Mouse (Mus musculus) gastrocnemius, adult 2 months (tissue): ENCODE data around the gene Prickle1. TPM values are rescaled to one million over a fixed set of nuclear protein-coding genes. Genes with fewer than 3 reads are reported as not detected.
A peak's percentile ranks its signal among the peaks of the same experiment; 100 is the strongest.

Experiments
- DNase-seq: peaks from one replicate; pipeline ENCODE4 v3.0.0; 2022
- H3K27ac ChIP-seq: fragments of 200-600 bp; 2 replicates; pipeline ENCODE4 v1.8.1; 2022; ENCODE audit warnings: mild to moderate bottlenecking
- H3K4me3 ChIP-seq: fragments of 200-600 bp; 2 replicates; pipeline ENCODE4 v1.8.1; 2022; ENCODE audit warnings: mild to moderate bottlenecking, moderate library complexity
- CTCF ChIP-seq: fragments of 200-600 bp; IDR thresholded peaks from 2 replicates; pipeline ENCODE4 v1.8.1; 2022; ENCODE audit warnings: antibody characterized with exemption, mild to moderate bottlenecking, moderate library complexity
- intact Hi-C: fragments of 180-260 bp; cut with DNase I; formaldehyde crosslinking; loops from one replicate; pipeline ENCODE4 v1.15.1; 2025
- total RNA-seq, 2 experiments: library from RNA; stranded (reverse); gene quantifications; 2 replicates each; pipeline ENCODE4 v1.2.3; 2021

Prickle1 gene
- total RNA-seq, 2 experiments from 2014 or later: 2.9 to 4.8 TPM

DNA sequence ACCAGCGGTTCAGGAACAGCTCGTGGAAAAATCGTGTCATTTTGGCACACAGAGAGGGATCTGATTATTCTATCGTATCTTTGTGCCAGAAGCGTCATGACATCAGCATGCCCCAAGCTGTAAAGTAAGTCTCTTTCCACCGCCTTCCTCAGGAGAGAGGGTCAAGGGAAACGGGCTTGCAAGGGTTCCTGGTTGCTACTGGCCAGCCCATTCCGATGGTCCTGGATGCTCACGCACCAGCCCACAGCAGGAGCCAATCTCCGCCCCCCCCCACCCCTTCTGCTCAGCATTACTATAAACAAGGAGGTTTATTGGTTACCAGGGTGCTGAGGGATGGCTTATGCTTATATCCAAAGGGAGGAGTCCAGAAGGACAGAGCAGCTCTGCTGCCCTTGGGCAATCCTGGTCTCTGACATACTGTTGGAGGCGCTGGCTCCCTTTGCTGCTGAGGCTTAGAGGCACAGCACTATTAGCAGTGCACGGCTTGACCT is 3.8 kb downstream of the Prickle1 start:
- Histone ChIP-seq H3K27ac (peak overlapping the region; percentile 48), H3K4me3 (peak overlapping the region; percentile 63)
- intact Hi-C loops: loop anchor here (10.0 kb wide), 1 partner anchor 923 kb away; no protein-coding TSS in a partner anchor
- peak; percentile 49 for DNase-seq
- TF ChIP-seq CTCF: peak; percentile 23; the same call in 1 of the 2 replicates

DNA sequence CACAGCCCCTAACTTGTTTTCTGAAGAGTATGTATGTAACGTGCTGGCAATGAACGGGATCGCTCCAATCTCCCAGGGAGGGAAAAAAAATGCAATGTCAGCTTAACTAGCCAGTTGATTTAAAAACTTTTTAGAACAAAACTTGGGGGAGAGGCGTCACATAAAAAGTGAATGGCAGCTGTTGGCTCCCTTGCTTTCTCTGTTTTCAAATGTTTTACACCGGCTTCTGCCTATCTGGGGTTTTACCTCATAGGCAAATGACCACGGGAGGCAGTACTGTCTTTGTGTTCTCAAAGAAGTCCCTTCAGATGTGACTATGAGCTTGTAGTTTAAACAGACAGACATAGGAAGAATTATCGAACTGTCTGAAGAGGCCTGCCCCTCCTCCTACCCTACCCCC is 4.3 kb downstream of the Prickle1 start:
- Histone ChIP-seq H3K27ac (peak overlapping the region; percentile 48), H3K4me3 (peak overlapping the region; percentile 63)
- TF ChIP-seq CTCF: peak; percentile 21; the same call in 1 of the 2 replicates
- intact Hi-C loops: loop anchor here (10.0 kb wide), 1 partner anchor 923 kb away; no protein-coding TSS in a partner anchor
- no peak for DNase-seq

DNA sequence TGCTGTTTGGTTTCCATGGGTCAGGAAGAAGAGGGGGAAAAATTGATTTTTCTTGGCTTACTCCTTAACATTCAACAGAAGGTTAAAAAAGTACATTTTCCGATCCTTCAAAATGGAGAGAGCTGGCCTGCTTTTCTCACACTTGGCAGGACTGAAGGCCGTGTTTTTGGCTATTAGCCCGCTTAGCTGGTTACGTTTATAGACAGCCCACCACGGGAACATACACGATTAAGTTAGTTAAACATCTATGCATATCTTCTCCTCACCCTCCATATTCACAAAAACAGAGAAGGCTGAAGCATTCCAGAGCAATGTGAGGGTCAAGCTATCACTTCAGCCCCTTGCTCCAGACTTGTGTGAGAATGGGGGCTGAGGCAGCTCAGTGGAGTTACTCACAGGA is 7.3 kb downstream of the Prickle1 start:
- intact Hi-C loops: no loop called here
- Histone ChIP-seq H3K4me3 (no peak overlapping the region), H3K27ac (no peak overlapping the region)
- TF ChIP-seq CTCF: no peak
- no peak for DNase-seq

DNA sequence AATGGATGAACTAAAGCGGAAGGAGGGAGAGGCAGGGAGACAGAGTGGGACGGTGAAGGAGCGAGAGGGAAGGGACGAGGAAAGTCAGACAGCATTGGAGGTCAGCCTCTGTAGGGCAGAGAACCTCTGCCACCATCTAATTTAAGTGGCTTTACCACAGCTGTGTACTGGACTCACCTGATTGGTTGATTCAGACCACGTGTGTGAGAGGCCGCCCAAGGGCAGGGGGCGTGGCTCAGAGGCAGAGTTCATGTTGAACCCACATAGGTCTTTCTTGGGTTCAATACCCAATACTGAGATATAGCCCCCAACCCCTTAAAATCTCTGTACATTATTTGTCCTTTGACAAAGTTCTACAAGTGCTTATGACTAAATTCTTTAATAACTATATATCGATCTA is 8.0 kb downstream of the Prickle1 start:
- TF ChIP-seq CTCF: no peak
- no peak overlapping the region for H3K4me3 ChIP-seq
- DNase-seq: no peak
- H3K27ac ChIP-seq: no peak overlapping the region
- intact Hi-C loops: no loop called here

DNA sequence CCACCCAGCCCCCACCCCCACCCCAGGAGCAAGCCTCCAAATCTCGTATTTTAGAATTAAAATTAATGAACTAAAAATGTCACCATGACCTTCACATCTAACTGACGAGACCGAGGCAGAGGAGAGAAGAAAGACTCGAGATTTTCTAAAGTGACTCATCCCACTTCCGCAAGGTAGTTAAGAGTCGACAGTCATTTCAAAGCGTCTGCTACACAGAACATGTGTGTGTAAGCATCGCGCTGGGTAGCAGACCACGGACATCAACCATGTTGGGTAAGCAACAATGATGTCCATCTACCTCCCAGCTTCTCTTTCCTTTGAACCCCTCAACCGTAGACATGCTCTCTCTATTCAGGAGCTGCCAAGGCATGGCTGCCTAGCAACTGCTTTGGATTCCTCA is 12.6 kb downstream of the Prickle1 start:
- TF ChIP-seq CTCF: no peak
- no peak overlapping the region for H3K4me3 ChIP-seq
- H3K27ac ChIP-seq: no peak overlapping the region
- intact Hi-C loops: no loop called here
- no peak for DNase-seq

DNA sequence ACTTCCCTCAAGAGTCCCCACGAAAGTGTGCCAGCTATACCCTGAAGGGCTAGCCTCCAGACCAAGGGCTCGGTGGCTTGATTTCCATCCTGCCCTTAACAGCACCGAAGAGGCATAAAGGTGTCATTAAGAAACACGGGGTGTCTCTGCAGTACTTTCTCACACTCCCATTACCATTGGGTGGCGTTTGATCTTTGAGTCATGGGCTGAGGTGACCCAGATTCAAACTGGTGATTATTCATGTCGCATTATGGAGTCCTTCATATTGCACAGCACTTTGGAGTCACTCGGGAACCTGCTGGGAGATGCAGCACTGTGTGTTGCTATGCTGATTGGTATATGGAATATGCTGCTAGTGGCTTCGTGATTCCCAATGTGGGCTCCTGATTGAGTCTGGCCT is 14.0 kb downstream of the Prickle1 start:
- intact Hi-C loops: no loop called here
- DNase-seq: no peak
- no peak overlapping the region for H3K27ac ChIP-seq
- no peak for TF ChIP-seq CTCF
- no peak overlapping the region for H3K4me3 ChIP-seq

DNA sequence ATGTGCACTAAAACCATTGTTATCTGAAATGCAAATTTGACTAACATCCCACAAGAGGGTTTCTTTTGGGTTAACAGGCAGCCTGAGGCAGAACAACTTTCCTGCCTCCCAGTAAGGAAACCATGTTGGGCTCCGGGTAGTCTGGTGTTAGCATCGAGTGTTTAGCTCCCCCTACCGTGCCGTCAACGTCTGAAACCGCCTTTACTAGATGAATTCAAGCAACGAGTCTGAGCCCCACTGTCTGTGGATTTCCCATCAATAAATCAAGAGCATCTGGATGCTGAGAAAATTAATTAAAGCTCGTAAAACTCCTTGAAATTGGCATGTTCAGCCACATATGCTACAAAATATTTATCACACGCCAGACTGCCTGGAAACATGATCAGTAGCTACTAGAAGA is 15.8 kb downstream of the Prickle1 start:
- intact Hi-C loops: loop anchor here (5.0 kb wide), 2 partner anchors 123 to 313 kb away; no protein-coding TSS in a partner anchor
- TF ChIP-seq CTCF: peak; percentile 40
- DNase-seq: no peak
- Histone ChIP-seq H3K27ac (no peak overlapping the region), H3K4me3 (no peak overlapping the region)

DNA sequence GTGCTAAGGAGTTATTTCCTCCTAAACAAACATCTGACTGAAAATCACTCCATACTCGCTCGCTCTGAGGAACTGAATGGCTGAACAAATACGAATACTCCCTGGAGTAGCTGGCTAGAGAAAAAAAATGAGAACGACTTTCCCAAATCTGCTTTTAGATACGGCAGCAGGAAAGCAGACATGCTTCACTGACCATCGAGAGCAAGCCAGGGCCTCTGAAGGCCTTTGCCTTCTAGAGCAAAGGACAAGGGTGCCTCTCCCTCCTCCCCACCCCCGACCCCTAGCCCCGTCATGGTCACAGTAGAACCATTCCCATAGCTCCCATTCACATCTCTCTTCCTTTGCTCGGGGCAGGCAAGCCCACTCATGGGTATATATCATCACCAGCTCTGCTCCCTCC is 16.6 kb downstream of the Prickle1 start:
- no peak overlapping the region for H3K4me3 ChIP-seq
- H3K27ac ChIP-seq: no peak overlapping the region
- intact Hi-C loops: loop anchor here (5.0 kb wide), 2 partner anchors 122 to 312 kb away; no protein-coding TSS in a partner anchor
- DNase-seq: no peak
- TF ChIP-seq CTCF: no peak

DNA sequence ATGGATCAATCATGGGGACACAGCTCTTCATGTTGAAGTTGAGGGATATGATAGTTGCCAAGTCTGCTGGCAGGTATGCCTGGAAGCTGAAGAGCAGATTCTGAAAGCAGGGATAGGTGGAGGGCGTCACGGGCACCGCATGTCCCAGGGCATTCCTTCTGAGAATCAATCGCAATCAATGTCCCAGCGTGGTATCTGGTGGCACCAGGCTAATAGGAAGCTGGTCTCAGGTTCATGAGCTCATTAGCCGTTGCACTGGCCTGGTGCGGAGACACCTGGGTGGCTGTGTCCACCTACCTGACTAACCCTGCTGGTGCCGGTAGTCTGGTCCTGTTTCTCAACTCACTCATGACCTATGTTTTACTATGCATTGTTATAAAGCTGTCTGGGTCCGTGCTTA is 19.3 kb downstream of the Prickle1 start:
- Histone ChIP-seq H3K27ac (no peak overlapping the region), H3K4me3 (no peak overlapping the region)
- intact Hi-C loops: loop anchor here (1.0 to 5.0 kb wide), 3 partner anchors 58 to 309 kb away; no protein-coding TSS in a partner anchor
- DNase-seq: no peak
- TF ChIP-seq CTCF: no peak

DNA sequence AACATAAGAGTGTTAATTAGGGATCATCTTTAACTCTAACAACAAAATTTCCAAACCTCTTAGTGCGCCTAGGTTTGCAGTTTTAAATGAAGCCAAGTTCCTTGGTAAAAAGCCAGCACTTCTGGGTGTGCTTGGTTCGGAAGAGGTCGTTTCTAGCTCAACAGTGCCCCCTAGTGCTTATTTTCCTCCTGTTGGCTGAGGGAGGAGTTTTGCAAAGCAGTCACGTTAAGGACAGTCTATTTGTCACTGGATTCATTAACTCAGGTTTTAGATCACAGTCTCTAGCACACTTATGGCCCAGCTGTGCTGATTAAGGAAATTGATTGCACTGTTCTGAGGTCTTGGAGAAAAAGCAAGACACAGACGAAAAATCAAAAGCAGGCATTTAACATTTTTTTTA is 19.8 kb downstream of the Prickle1 start:
- intact Hi-C loops: loop anchor here (1.0 to 5.0 kb wide), 3 partner anchors 58 to 309 kb away; no protein-coding TSS in a partner anchor
- TF ChIP-seq CTCF: peak; percentile 89
- H3K4me3 ChIP-seq: no peak overlapping the region
- H3K27ac ChIP-seq: no peak overlapping the region
- peak; percentile 83 for DNase-seq

DNA sequence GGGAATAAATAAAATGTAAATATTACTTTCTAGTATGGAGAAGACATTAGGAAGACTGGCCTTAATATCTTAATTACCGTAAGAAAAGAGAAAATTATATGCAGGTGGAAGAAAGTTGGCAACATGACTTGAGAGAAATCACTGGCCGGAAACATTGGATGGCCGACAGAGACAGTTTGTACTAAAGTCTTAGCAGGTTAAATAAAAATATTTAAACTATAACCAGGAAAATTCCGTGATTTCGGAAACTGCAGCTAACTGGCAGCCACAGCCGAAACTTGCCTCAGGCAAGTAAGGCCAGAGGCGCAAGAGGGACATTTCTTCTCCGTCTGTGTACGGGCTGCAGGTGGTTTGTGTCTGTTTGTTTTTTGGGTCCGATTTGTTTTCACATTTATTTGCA is 22.8 kb downstream of the Prickle1 start:
- H3K4me3 ChIP-seq: no peak overlapping the region
- TF ChIP-seq CTCF: no peak
- no peak overlapping the region for H3K27ac ChIP-seq
- DNase-seq: no peak
- intact Hi-C loops: no loop called here

DNA sequence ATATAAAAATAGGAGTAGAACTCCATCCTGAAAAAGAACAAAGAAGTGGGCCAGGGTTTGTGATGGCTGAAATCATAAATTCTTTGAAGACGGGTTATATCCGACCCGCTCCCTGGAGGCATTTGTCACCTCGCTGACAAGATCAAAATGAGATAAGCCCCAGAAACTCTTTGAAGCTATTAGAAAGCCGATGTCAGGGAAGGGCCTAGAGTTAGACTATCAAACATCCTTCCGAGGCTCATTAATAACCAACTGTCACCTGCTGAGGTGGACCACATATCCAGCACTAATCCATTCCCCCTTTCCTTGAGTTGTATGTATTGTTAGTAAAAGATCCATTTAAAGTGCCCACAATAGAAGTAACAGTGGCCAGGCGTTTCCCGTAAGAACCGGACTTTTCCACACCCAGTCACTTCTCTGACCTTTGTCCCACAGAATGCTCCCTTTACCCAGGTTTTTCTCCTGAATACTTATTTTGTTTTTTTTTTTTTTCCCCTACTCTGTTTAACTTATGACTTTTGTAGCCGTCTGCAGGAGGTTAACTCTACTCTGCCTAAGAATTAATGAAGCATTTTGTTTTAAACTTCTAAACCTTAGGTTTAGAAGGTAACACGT is 24.7 kb downstream of the Prickle1 start:
- Histone ChIP-seq H3K4me3 (no peak overlapping the region), H3K27ac (no peak overlapping the region)
- no peak for TF ChIP-seq CTCF
- no peak for DNase-seq
- intact Hi-C loops: no loop called here

DNA sequence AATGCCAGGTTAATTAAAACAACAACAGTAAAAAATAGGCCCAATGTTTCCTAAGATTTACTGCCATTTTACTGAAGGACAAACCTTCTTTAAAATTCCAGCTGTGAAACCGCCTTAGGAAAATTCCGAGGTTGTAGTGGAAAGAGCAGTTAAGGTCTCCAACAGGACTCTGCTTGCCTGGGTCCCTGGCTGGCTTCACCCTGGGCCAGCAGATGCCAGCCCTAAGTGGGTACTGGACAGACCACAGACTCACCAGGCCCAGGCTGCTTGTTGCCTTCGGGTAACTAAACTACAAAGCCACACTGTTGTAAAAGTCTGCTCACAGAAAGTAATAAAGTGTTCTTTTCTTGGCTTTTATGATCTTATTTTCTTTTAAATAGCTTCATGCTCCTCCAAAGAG is 26.8 kb downstream of the Prickle1 start:
- intact Hi-C loops: no loop called here
- H3K27ac ChIP-seq: no peak overlapping the region
- TF ChIP-seq CTCF: no peak
- H3K4me3 ChIP-seq: no peak overlapping the region
- DNase-seq: no peak
